Mouse (Mus musculus) kidney, postnatal 36 days (tissue): ENCODE results near the gene Wdfy4.

Experiments
- DNase-seq, 2 experiments: peaks; one replicate each; pipeline ENCODE4 v3.0.0; 2021 to 2022; ENCODE audit warnings: mixed read lengths in 2 of 2

The Wdfy4 gene

DNA sequence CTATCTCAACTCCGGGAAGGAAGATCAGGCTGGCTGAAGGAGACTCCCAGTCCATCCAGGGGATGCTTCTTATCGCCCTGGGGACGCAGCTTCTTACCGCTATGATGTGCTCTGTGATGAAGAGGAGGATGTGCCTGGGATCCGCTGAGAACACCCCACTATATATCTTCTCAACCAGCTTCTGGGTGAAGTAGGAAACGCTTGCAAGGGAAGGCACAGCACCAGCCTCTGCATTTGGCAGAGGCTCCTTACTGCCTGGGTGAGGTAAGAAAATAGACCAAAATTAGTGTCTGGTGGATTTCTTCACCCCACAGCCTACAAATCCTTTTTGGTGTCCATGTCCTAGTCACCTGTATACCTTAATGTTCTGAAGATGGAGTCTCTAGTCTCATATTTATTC lies 107.2 kb downstream of the Wdfy4 start:
- DNase-seq = no peak

GRCm38 (mm10) chr14:33073355-33073754 lies 112.0 kb downstream of the Wdfy4 start:
- no peak for DNase-seq

- DNase-seq = no peak
Measured at GRCm38 (mm10) chr14:33072351-33072750, 113.0 kb downstream of the Wdfy4 start.

GRCm38 (mm10) chr14:33067676-33068075 lies 117.6 kb downstream of the Wdfy4 start:
- no peak for DNase-seq

DNA sequence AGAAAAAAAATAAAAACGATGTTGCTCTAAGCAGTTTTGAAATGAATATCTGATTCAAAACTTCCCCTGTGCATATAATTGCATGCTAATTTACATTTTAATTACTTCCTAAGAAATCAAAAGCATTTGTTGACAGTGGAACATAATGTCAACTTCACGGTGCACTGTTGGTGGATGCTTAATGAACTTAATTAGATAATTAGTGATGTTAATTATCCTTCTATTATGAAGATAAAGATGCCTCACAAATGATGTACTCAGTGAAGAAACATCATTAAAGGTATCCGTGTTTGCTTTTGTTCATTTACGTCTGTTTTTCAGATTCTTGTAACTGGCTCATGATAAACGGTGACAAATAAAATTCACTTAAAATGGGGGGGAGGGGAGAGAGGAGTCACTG lies 122.3 kb downstream of the Wdfy4 start:
- DNase-seq = no peak

GRCm38 (mm10) chr14:33058881-33059660 lies 126.2 kb downstream of the Wdfy4 start:
- no peak for DNase-seq

- no peak for DNase-seq
Measured at GRCm38 (mm10) chr14:33053441-33053840, 131.9 kb downstream of the Wdfy4 start.

GRCm38 (mm10) chr14:33045217-33045616 lies 140.1 kb downstream of the Wdfy4 start:
- no peak for DNase-seq

DNA sequence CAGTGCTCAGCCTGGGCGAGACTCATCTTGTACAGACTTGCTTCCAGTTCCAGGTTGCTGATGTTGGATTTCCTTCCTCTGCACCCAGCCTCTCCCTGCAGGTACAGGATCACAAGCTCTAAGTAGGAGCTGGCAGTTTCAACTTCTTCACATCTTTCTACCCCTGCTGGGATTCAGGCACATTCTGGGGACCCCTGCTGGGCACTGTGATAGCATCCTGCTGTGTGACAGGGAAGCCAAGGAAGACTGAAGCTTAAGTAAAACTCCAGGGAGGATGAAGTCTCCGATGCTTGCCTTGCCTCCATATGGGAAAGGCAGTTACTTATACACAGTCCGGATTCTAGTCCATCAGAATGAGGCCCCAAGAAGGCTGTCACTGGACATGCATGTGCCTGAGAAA lies 148.5 kb downstream of the Wdfy4 start:
- peak in 1 of 2 experiments; percentile 13 for DNase-seq

DNA sequence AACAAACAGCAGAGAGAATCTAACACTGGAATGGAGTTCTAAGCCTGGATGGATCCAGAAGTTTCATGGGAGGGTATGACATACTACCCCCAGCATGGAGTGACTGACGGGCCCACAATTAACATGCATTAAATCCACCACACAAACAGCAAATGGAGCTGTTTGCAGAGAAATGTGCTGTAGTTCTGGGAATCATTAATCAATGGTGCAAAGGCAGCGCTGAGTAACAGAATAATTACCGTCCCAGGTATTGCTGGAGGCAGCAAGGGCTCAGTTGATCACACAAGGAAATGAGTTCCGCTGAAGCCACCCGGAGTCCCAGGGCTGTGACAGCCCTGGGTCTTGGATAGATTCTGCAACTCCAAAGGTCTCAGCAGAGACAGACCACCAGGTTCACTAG lies 149.9 kb downstream of the Wdfy4 start:
- peak; percentile 20 to 26 for DNase-seq

- peak; percentile 14 to 73 for DNase-seq
Measured at GRCm38 (mm10) chr14:33033424-33033823, 151.9 kb downstream of the Wdfy4 start.

GRCm38 (mm10) chr14:33030849-33031248 lies 154.5 kb downstream of the Wdfy4 start:
- DNase-seq = no peak

DNA sequence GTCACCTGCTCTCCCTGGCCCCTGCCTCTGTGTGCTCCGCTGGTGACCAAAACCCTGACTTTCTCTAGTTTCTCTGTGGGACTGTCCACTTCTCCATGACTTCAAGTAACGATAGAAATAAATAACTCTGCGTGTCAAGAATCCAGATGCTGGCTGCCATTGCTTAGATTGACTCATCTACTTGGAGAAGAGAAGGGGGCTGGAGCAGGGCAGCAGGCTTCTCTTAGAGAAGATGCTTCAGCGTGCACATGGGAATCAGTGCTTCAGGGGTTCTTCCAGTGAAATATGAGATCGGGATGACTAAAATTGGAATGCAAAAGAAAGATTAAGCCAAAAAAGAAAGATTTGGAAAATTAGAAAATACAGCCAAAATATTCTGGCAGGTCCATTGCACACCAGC lies 165.7 kb downstream of the Wdfy4 start:
- no peak for DNase-seq

DNA sequence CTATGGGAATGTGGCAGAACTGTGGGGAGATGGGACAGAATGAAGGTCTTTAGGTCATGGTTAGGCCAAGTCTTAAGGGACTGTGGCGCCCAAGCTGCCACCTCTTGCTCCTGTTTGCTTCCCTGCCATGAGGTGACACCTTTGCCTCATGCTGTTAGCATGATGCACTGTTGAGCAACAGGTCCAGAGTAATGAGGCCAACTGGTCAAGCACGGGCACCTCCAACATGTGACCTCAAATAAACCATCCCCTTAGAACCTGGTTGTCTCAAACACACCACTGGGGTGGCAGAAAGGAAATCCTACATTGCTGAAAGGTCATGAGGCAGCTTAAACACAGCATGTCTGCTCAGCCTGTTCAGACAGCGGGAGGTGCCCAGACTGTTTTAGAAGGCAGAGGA lies 166.3 kb downstream of the Wdfy4 start:
- DNase-seq = no peak

DNA sequence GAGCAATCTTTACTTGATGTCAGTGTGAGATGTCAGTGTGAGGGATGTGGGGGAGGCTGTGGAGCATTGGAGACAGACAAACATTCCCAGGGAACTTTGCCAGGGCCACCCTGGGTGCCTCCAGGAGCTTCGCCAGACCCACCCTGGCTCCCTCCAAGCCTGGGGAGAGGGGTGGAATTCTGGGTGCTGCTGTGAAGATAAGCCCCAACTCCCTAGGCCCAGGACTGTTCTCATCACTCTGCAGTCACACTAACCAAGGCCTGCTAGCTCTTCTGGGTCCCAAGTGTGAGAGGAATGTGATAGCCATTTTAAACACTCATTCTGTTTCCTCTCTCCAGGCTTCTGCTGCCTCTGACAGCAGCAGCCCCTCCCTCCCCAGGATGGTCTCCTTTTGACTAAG lies 177.7 kb downstream of the Wdfy4 start:
- no peak for DNase-seq

GRCm38 (mm10) chr14:33005114-33005513 lies 180.2 kb downstream of the Wdfy4 start:
- no peak for DNase-seq

DNA sequence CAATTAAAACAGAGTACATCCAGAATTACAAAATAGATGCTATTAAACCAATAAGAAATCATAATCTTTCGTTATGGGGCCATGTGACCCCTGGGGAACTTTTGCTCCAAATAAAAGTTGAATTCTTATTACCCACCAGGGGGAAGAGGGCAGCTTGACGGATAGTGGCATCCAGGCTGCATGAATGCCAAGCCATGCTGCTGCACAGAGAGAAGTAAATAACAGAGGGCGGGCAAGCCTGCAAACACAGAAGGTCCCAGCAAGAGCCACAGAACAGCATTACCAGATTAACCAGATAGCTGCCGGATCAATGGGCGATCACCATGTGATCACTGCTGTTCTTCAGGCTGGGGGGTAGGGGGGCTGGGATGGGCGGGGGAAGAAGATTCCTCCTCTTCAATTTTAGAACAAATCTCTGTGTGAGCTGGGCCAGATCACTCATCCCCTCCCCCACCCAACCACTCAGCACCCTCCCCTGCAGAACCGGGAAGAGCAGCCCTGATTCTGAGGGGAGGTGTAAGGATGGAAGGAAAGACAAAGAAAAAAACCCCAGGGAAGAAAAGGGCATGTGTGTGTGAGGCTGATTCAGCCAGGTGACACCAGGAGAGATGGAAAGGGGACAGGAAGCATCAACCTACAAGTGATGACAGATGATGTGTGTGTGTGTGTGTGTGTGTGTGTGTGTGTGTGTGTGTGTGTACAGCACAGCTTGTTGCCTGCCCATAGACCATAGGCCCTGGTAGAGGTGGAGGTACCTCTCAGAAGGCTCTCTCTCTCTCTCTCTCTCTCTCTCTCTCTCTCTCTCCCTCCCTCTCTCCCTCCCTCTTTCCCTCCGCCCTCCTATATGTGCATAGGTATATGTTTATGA lies 185.0 kb downstream of the Wdfy4 start:
- no peak for DNase-seq

DNA sequence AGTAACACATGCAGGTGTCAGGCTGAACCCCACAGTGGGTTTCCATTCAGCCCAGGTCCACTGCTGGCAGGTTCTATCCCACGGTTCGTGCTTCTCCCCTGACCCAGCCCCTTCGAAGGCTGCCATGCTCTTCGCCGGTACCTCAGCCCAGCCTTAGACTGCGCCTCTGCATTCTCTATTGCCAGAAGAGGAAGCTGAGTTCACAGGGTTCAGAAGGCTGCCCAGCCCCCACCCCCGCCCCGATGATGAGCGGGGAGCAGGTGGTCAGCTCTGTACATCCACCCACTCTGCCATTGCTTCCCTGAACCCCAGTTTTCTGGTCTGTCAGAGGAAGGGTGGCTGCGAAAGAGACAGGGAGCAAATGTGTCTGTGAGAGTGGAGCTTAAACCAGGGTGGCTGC lies 185.8 kb downstream of the Wdfy4 start:
- DNase-seq = no peak

GRCm38 (mm10) chr14:32994954-32995636 lies 190.2 kb downstream of the Wdfy4 start:
- peak; percentile 50 to 57 for DNase-seq

GRCm38 (mm10) chr14:32991082-32991481 lies 194.2 kb downstream of the Wdfy4 start, which contains the start of gene Lrrc18:
Lrrc18 (plus strand) TSS chr14:32991382.
- DNase-seq = no peak

GRCm38 (mm10) chr14:32986659-32987058 lies 198.6 kb downstream of the Wdfy4 start:
- DNase-seq = no peak

GRCm38 (mm10) chr14:32984176-32984738 lies 201.1 kb downstream of the Wdfy4 start:
- DNase-seq = no peak

- no peak for DNase-seq
Measured at GRCm38 (mm10) chr14:32970700-32971099, 214.6 kb downstream of the Wdfy4 start.
